Mouse (Mus musculus) brain, embryonic 14.5 days (tissue): ENCODE measurements around the gene Naaladl2.

ENCODE experiments used
- CTCF ChIP-seq: fragments of 200-500 bp; IDR thresholded peaks from 2 replicates; pipeline ENCODE4 v1.5.1; 2012; ENCODE audit warnings: inconsistent platforms, mild to moderate bottlenecking, moderate library complexity, borderline replicate concordance; ENCODE audit not compliant: insufficient read depth, insufficient read length; ENCODE audit errors: extremely low read depth
- POLR2A ChIP-seq: fragments of 200-500 bp; IDR thresholded peaks from 2 replicates; pipeline ENCODE4 v1.6.1; 2012; ENCODE audit warnings: mild to moderate bottlenecking, inconsistent platforms, borderline replicate concordance; ENCODE audit not compliant: poor library complexity, insufficient read depth, insufficient read length, severe bottlenecking; ENCODE audit errors: extremely low read depth

GRCm38 (mm10) chr3:25131848-25132247 is 12.2 kb downstream of the Naaladl2 start:
- TF ChIP-seq POLR2A (no peak), CTCF (no peak)
